Mouse (Mus musculus): ENCODE results near the gene Nfib. TPM values are rescaled to one million over a fixed set of nuclear protein-coding genes. Genes with fewer than 3 reads are reported as not detected.

Gene Nfib
- polyA plus RNA-seq, 1 experiment from 2014 or later = 58.8 TPM

- peaks cover 48% of the 10 kb centered on the region for H3K4me1 ChIP-seq (replicated peaks)
Observed at GRCm38 (mm10) chr4:82509166-82509767, 196.3 kb downstream of the Nfib start.

GRCm38 (mm10) chr4:82508281-82508687 lies 197.3 kb downstream of the Nfib start:
- peaks cover 48% of the 10 kb centered on the region for H3K4me1 ChIP-seq (replicated peaks)
- H3K36me3 ChIP-seq = no peaks in the 10 kb centered on the region
- no peak for ATAC-seq (ENCODE audit: insufficient number of reproducible peaks, insufficient read depth, low FRiP score, low TSS enrichment, low read depth)
- H3K9me3 ChIP-seq = no peaks in the 10 kb centered on the region
- WGBS = 10% methylated on average over 7 of the region's 7 CpGs
- peak overlapping the region; percentile 100 for H3K27ac ChIP-seq
- H3K4me3 ChIP-seq (replicated peaks) = peak overlapping the region; percentile 99
- no peaks in the 10 kb centered on the region for H3K27me3 ChIP-seq
- peak overlapping the region; percentile 48 for H3K9ac ChIP-seq (replicated peaks)
- H3K4me2 ChIP-seq = peak overlapping the region; percentile 83

More at GRCm38 (mm10) chr4:82509166-82509767, 196.3 kb downstream of the Nfib start:
- WGBS = 24% methylated on average over 2 of the region's 2 CpGs
- H3K9me3 ChIP-seq = no peaks in the 10 kb centered on the region
- no peak for ATAC-seq (ENCODE audit: insufficient number of reproducible peaks, insufficient read depth, low FRiP score, low TSS enrichment, low read depth)
- H3K27me3 ChIP-seq = no peaks in the 10 kb centered on the region
- H3K27ac ChIP-seq = peak overlapping the region; percentile 100
- peak overlapping the region; percentile 83 for H3K4me2 ChIP-seq
- no peaks in the 10 kb centered on the region for H3K36me3 ChIP-seq
- H3K9ac ChIP-seq (replicated peaks) = no peak overlapping the region
- H3K4me3 ChIP-seq (replicated peaks) = no peak overlapping the region

- Histone ChIP-seq H3K4me2 (peak overlapping the region; percentile 83), H3K4me1 (replicated peaks) (peaks cover 48% of the 10 kb centered on the region), H3K27me3 (no peaks in the 10 kb centered on the region), H3K27ac (peak overlapping the region; percentile 100), H3K9ac (replicated peaks) (peak overlapping the region; percentile 100), H3K4me3 (replicated peaks) (peak overlapping the region; percentile 99), H3K9me3 (no peaks in the 10 kb centered on the region), H3K36me3 (no peaks in the 10 kb centered on the region)
- no peak for ATAC-seq (ENCODE audit: insufficient number of reproducible peaks, insufficient read depth, low FRiP score, low TSS enrichment, low read depth)
- 6% methylated on average over 15 of the region's 15 CpGs for WGBS
Observed at GRCm38 (mm10) chr4:82507541-82508280, 197.8 kb downstream of the Nfib start.

- 1% methylated on average over 29 of the region's 30 CpGs for WGBS
- no peaks in the 10 kb centered on the region for H3K27me3 ChIP-seq
- peak overlapping the region; percentile 100 for H3K9ac ChIP-seq (replicated peaks)
- H3K4me2 ChIP-seq = peak overlapping the region; percentile 83
- no peaks in the 10 kb centered on the region for H3K9me3 ChIP-seq
- H3K4me3 ChIP-seq (replicated peaks) = peak overlapping the region; percentile 99
- peak; percentile 58 for ATAC-seq (ENCODE audit: insufficient number of reproducible peaks, insufficient read depth, low FRiP score, low TSS enrichment, low read depth)
- H3K27ac ChIP-seq = peak overlapping the region; percentile 100
- H3K36me3 ChIP-seq = no peaks in the 10 kb centered on the region
- H3K4me1 ChIP-seq (replicated peaks) = peaks cover 46% of the 10 kb centered on the region
Observed at GRCm38 (mm10) chr4:82506731-82507331, 198.7 kb downstream of the Nfib start.

GRCm38 (mm10) chr4:82506081-82506730 lies 199.3 kb downstream of the Nfib start:
- peak overlapping the region; percentile 83 for H3K4me2 ChIP-seq
- peak; percentile 71 for ATAC-seq (ENCODE audit: insufficient number of reproducible peaks, insufficient read depth, low FRiP score, low TSS enrichment, low read depth)
- WGBS = under 1% methylated on average over 68 of the region's 81 CpGs

GRCm38 (mm10) chr4:82505121-82506031 lies 200.2 kb downstream of the Nfib start:
- ATAC-seq (ENCODE audit: insufficient number of reproducible peaks, insufficient read depth, low FRiP score, low TSS enrichment, low read depth) = peak; percentile 23; the same call in 1 of the 2 replicates

More at GRCm38 (mm10) chr4:82506081-82506730, 199.3 kb downstream of the Nfib start:
- Histone ChIP-seq H3K36me3 (no peaks in the 10 kb centered on the region), H3K4me3 (replicated peaks) (peak overlapping the region; percentile 99), H3K27ac (peak overlapping the region; percentile 100), H3K27me3 (no peaks in the 10 kb centered on the region), H3K4me1 (replicated peaks) (peaks cover 44% of the 10 kb centered on the region), H3K9me3 (no peaks in the 10 kb centered on the region), H3K9ac (replicated peaks) (peak overlapping the region; percentile 100)

GRCm38 (mm10) chr4:82504284-82505120 lies 201.0 kb downstream of the Nfib start:
- WGBS = under 1% methylated on average over 59 of the region's 62 CpGs
- Histone ChIP-seq H3K4me2 (peak overlapping the region; percentile 83), H3K27me3 (no peaks in the 10 kb centered on the region), H3K36me3 (no peaks in the 10 kb centered on the region), H3K27ac (peak overlapping the region; percentile 100), H3K4me1 (replicated peaks) (peaks cover 45% of the 10 kb centered on the region), H3K9me3 (no peaks in the 10 kb centered on the region), H3K4me3 (replicated peaks) (peak overlapping the region; percentile 99), H3K9ac (replicated peaks) (peak overlapping the region; percentile 100)
- no peak for ATAC-seq (ENCODE audit: insufficient number of reproducible peaks, insufficient read depth, low FRiP score, low TSS enrichment, low read depth)

More at GRCm38 (mm10) chr4:82505121-82506031, 200.2 kb downstream of the Nfib start:
- H3K27me3 ChIP-seq = no peaks in the 10 kb centered on the region
- peak overlapping the region; percentile 83 for H3K4me2 ChIP-seq
- H3K36me3 ChIP-seq = no peaks in the 10 kb centered on the region
- peak overlapping the region; percentile 100 for H3K27ac ChIP-seq
- H3K9me3 ChIP-seq = no peaks in the 10 kb centered on the region
- peaks cover 44% of the 10 kb centered on the region for H3K4me1 ChIP-seq (replicated peaks)
- H3K4me3 ChIP-seq (replicated peaks) = peak overlapping the region; percentile 99
- peak overlapping the region; percentile 100 for H3K9ac ChIP-seq (replicated peaks)
- 2% methylated on average over 61 of the region's 72 CpGs for WGBS

- WGBS = 1% methylated on average over 10 of the region's 10 CpGs
- ATAC-seq (ENCODE audit: insufficient number of reproducible peaks, insufficient read depth, low FRiP score, low TSS enrichment, low read depth) = no peak
- H3K4me1 ChIP-seq (replicated peaks) = peaks cover 43% of the 10 kb centered on the region
- H3K4me2 ChIP-seq = peak overlapping the region; percentile 83
- H3K9ac ChIP-seq (replicated peaks) = peak overlapping the region; percentile 100
- H3K27me3 ChIP-seq = no peaks in the 10 kb centered on the region
- H3K27ac ChIP-seq = peak overlapping the region; percentile 100
- no peaks in the 10 kb centered on the region for H3K36me3 ChIP-seq
- peak overlapping the region; percentile 99 for H3K4me3 ChIP-seq (replicated peaks)
- H3K9me3 ChIP-seq = no peaks in the 10 kb centered on the region
Observed at GRCm38 (mm10) chr4:82504015-82504283, 201.6 kb downstream of the Nfib start.

- WGBS = 24% methylated on average over 8 of the region's 8 CpGs
- peak overlapping the region; percentile 100; the same call in 1 of the 2 replicates for H3K27ac ChIP-seq
- H3K4me1 ChIP-seq (replicated peaks) = peaks cover 38% of the 10 kb centered on the region
- no peaks in the 10 kb centered on the region for H3K27me3 ChIP-seq
- H3K9ac ChIP-seq (replicated peaks) = peak overlapping the region; percentile 100
- peak overlapping the region; percentile 83 for H3K4me2 ChIP-seq
- no peak for ATAC-seq (ENCODE audit: insufficient number of reproducible peaks, insufficient read depth, low FRiP score, low TSS enrichment, low read depth)
- no peaks in the 10 kb centered on the region for H3K9me3 ChIP-seq
- H3K4me3 ChIP-seq (replicated peaks) = peak overlapping the region; percentile 99
- peaks cover 2% of the 10 kb centered on the region for H3K36me3 ChIP-seq
Observed at GRCm38 (mm10) chr4:82503274-82504014, 202.1 kb downstream of the Nfib start.
